Mouse (Mus musculus) hindbrain, embryonic 15.5 days (tissue): ENCODE measurements around the gene Vmn2r1. TPM values are rescaled to one million over a fixed set of nuclear protein-coding genes. Genes with fewer than 3 reads are reported as not detected.
A peak's percentile ranks its signal among the peaks of the same experiment; 100 is the strongest.

Source experiments
- ATAC-seq: fragments of 200-750 bp; cut with Nextera tagmentation; 2 replicates; pipeline ENCODE4 v1.8.0; 2017; ENCODE audit warnings: low read depth, moderate number of reproducible peaks, moderate TSS enrichment; ENCODE audit not compliant: low FRiP score
- H3K27ac ChIP-seq: fragments of 300-500 bp; sonication (generic); replicated peaks from 2 replicates; pipeline ENCODE4 v1.5.1; 2015; ENCODE audit warnings: mild to moderate bottlenecking, inconsistent platforms
- H3K27me3 ChIP-seq: fragments of 300-500 bp; sonication (generic); 2 replicates; pipeline ENCODE4 v1.6.1; 2015; ENCODE audit warnings: control low read depth, inconsistent platforms
- H3K36me3 ChIP-seq: fragments of 300-500 bp; sonication (generic); 2 replicates; pipeline ENCODE4 v1.6.1; 2015; ENCODE audit warnings: control low read depth, inconsistent platforms
- H3K4me1 ChIP-seq: fragments of 300-500 bp; sonication (generic); replicated peaks from 2 replicates; pipeline ENCODE4 v1.6.1; 2015; ENCODE audit warnings: control low read depth, inconsistent platforms
- H3K4me2 ChIP-seq: fragments of 300-500 bp; sonication (generic); 2 replicates; pipeline ENCODE4 v1.6.1; 2015; ENCODE audit warnings: moderate library complexity, mild to moderate bottlenecking, inconsistent platforms
- H3K4me3 ChIP-seq: fragments of 300-500 bp; sonication (generic); 2 replicates; pipeline ENCODE4 v1.5.1; 2015; ENCODE audit warnings: mild to moderate bottlenecking, inconsistent platforms
- H3K9ac ChIP-seq: fragments of 300-500 bp; sonication (generic); 2 replicates; pipeline ENCODE4 v1.6.1; 2015; ENCODE audit warnings: inconsistent platforms
- H3K9me3 ChIP-seq: fragments of 300-500 bp; sonication (generic); 2 replicates; pipeline ENCODE4 v1.6.1; 2016; ENCODE audit warnings: control low read depth, inconsistent platforms
- WGBS: fragments of 180-500 bp; shearing (Covaris S2); methylation state at CpG from one replicate; pipeline ENCODE4 v1.1.7; 2015; 5-methylcytosine and 5-hydroxymethylcytosine counted together
- polyA plus RNA-seq: library from polyadenylated mRNA; unstranded; fragments of >200 nt; fragmentation: Nextera tagmentation; extraction: Ambion mirVana; gene quantifications from 2 replicates; pipeline ENCODE4 v1.2.1, GENCODE M21; 2015

Vmn2r1 gene
- 0.08 and 0.16 TPM in 2 replicates for polyA plus RNA-seq

GRCm38 (mm10) chr3:64081247-64081646 lies at the start of gene Vmn2r1:
Vmn2r1 (plus strand) TSS chr3:64081547.
- H3K4me3 ChIP-seq, result no peak within 1 kb of the TSS
- WGBS, result 78% methylated on average over 4 of the region's 4 CpGs
- no peaks in the 10 kb centered on the region for H3K9me3 ChIP-seq
- no peak within 1 kb of the TSS for H3K9ac ChIP-seq
- no peaks in the 10 kb centered on the region for H3K27me3 ChIP-seq
- H3K4me1 ChIP-seq, result no peaks in the 10 kb centered on the region
- no peak within 1 kb of the TSS for H3K4me2 ChIP-seq
- no peaks in the 10 kb centered on the region for H3K36me3 ChIP-seq
- ATAC-seq, result no peak
- H3K27ac ChIP-seq, result no peak within 1 kb of the TSS

- ATAC-seq, result no peak
- no peak overlapping the region for H3K4me2 ChIP-seq
- H3K4me1 ChIP-seq, result 0 out of 2 replicates have a peak, but pooled peaks cover 4% of the 10 kb centered on the region
- no peak overlapping the region for H3K9ac ChIP-seq
- no peaks in the 10 kb centered on the region for H3K27me3 ChIP-seq
- WGBS, result 76% methylated on average over 7 of the region's 7 CpGs
- H3K36me3 ChIP-seq, result no peaks in the 10 kb centered on the region
- H3K27ac ChIP-seq, result no peak overlapping the region
- no peaks in the 10 kb centered on the region for H3K9me3 ChIP-seq
- H3K4me3 ChIP-seq, result no peak overlapping the region
Observed at GRCm38 (mm10) chr3:64038136-64038841, 43.1 kb upstream of the Vmn2r1 start.

- 14% methylated on average over 25 of the region's 25 CpGs for WGBS
- H3K4me3 ChIP-seq, result peak overlapping the region; percentile 40
- no peaks in the 10 kb centered on the region for H3K9me3 ChIP-seq
- peak overlapping the region; percentile 81 for H3K4me2 ChIP-seq
- peak overlapping the region; percentile 43 for H3K9ac ChIP-seq
- H3K27ac ChIP-seq, result no peak overlapping the region
- H3K36me3 ChIP-seq, result no peaks in the 10 kb centered on the region
- peak; percentile 92 for ATAC-seq
- 0 out of 2 replicates have a peak, but pooled peaks cover 4% of the 10 kb centered on the region for H3K4me1 ChIP-seq
- no peaks in the 10 kb centered on the region for H3K27me3 ChIP-seq
Observed at GRCm38 (mm10) chr3:64039818-64040784, 41.2 kb upstream of the Vmn2r1 start.

GRCm38 (mm10) chr3:64112707-64113106 lies 31.4 kb downstream of the Vmn2r1 start:
- Histone ChIP-seq H3K4me3 (no peak overlapping the region), H3K9ac (no peak overlapping the region), H3K4me2 (no peak overlapping the region), H3K9me3 (no peaks in the 10 kb centered on the region), H3K27ac (no peak overlapping the region), H3K27me3 (no peaks in the 10 kb centered on the region), H3K36me3 (no peaks in the 10 kb centered on the region), H3K4me1 (no peaks in the 10 kb centered on the region)
- WGBS, result 77% methylated on average over 1 of the region's 1 CpGs
- ATAC-seq, result peak; percentile 84

GRCm38 (mm10) chr3:64113352-64114046 lies 32.2 kb downstream of the Vmn2r1 start:
- Histone ChIP-seq H3K4me3 (no peak overlapping the region), H3K27me3 (no peaks in the 10 kb centered on the region), H3K27ac (no peak overlapping the region), H3K36me3 (no peaks in the 10 kb centered on the region), H3K9ac (no peak overlapping the region), H3K4me1 (no peaks in the 10 kb centered on the region), H3K4me2 (no peak overlapping the region), H3K9me3 (no peaks in the 10 kb centered on the region)
- ATAC-seq, result 0 out of 2 replicates have a peak, but pooled peaks have one; percentile 30
- WGBS, result 79% methylated on average over 11 of the region's 11 CpGs

- no peak within 1 kb of the TSS for H3K4me3 ChIP-seq
- H3K4me2 ChIP-seq, result no peak within 1 kb of the TSS
- no peak within 1 kb of the TSS for H3K9ac ChIP-seq
- no peak within 1 kb of the TSS for H3K27ac ChIP-seq
- no peaks in the 10 kb centered on the region for H3K27me3 ChIP-seq
- peak; percentile 71 for ATAC-seq
- H3K9me3 ChIP-seq, result no peaks in the 10 kb centered on the region
- WGBS, result 77% methylated on average over 2 of the region's 2 CpGs
- H3K4me1 ChIP-seq, result no peaks in the 10 kb centered on the region
- no peaks in the 10 kb centered on the region for H3K36me3 ChIP-seq
Observed at GRCm38 (mm10) chr3:64141878-64142508, 60.6 kb downstream of the Vmn2r1 start, which contains the start of gene Vmn2r2. Vmn2r2 (minus strand) TSS chr3:64141928.

Other genes with a start within 250 kb of the Vmn2r1 start
- gene Plch1, start 182.1 kb upstream of the Vmn2r1 start, polyA plus RNA-seq, result 7.4 and 8.5 TPM in 2 replicates
- 6.7 and 7.1 TPM in 2 replicates for gene E130311K13Rik, start 152.1 kb upstream of the Vmn2r1 start, polyA plus RNA-seq
- 17.4 and 17.8 TPM in 2 replicates for gene Slc33a1, start 116.8 kb upstream of the Vmn2r1 start, polyA plus RNA-seq
- 41.7 and 42.6 TPM in 2 replicates for gene Gmps, start 105.4 kb upstream of the Vmn2r1 start, polyA plus RNA-seq
- gene Vmn2r2, start 60.4 kb downstream of the Vmn2r1 start, polyA plus RNA-seq, result 0.03 TPM in 1 of 2 replicates, not detected in the other
- gene Vmn2r3, start 208.2 kb downstream of the Vmn2r1 start, polyA plus RNA-seq, result not detected in 2 replicates